Mouse (Mus musculus) urinary bladder, postnatal 14 days (tissue): ENCODE measurements around the gene Mapkapk2.
A peak's percentile ranks its signal among the peaks of the same experiment; 100 is the strongest.
"Not testable (repeated sequence)": the region's sequence is repeated elsewhere in the genome, so short reads cannot be mapped to it uniquely, and the experiment has no call there.

Experiments used
- DNase-seq: peaks from one replicate; pipeline ENCODE4 v3.0.0; 2021; ENCODE audit warnings: low spot score

Mapkapk2 gene

DNA sequence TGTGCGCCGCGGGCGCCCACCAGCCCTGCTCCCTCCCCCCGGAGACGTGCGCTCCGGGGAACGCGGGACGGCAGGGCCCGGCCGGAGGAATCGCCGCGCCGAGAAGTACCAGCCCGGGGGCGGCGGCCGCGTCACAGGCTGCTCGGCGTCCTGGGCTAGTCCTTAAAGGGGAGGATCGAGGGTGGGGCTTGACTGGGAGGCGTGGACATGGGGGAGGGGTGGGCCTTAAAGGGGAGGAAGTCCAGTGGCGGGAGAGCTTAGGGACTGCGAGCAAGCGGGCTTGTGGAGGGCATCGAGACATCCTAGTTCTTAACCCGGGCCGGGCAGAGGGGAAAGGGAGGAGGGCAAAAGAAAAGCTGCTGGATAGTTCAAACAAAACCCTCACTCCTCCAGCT is at the start of gene Mapkapk2:
Mapkapk2 (minus strand) TSS at position 127 of the 395 bp plus-strand sequence.
- DNase-seq, result peak; percentile 95

DNA sequence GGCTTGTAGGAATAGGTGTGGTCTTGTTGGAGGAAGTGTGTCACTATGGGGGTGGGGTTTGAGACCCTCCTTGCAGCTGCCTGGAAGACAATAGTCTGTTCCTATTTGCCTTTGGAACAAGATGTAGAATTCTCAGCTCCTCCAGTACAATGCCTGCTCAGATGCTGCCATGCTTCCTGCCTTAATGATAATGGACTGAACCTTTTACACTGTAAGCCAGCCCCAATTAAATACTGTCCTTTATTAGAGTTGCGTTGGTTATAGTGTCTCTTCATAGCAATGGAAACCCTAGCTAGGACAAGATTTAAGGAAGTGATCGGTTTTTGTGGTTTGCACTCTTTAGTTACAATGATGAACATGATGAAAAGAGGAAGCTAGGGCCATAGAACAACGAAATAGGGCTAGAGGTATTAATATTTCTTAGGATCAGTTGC is 48.6 kb upstream of the Mapkapk2 start:
- no peak for DNase-seq

DNA sequence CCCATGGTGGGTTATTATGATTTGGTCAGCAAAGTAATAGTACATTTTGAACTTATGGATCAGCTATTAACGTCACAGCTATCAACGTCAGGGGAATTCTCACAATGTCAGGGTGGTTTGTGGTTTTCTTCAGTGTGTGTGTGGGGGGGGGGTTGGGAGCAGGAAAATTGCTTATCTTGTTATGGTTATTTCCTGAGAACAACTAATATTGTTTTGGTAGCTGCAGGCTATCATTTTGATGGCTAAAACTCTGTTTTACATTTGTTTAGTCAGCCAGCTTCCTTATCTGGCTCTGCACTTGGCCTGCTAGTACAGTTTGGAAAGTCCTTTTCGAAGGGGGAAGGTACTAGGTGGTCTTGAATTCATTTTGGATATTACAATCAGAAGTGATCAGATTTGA is 47.6 kb upstream of the Mapkapk2 start:
- not testable (repeated sequence) for DNase-seq

DNA sequence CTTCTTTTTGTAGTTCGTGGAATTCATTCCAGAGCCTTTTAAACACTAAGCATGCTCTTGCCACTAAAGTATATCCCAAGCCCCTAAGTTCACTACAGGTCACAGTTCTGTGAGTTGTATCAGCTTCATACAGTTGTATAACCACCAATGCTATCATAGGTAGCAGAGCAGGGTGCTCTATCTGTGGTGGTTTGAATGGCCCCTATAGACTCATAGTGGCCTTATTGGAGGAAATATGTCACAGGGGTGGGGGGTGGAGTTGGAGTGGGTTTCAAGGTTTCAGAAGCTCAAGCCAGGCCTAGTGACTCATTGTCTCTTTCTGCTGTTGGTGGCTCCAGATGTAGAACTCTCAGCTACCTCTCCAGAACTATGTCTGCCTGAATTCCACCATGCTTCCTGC is 44.8 kb upstream of the Mapkapk2 start:
- no peak for DNase-seq

DNA sequence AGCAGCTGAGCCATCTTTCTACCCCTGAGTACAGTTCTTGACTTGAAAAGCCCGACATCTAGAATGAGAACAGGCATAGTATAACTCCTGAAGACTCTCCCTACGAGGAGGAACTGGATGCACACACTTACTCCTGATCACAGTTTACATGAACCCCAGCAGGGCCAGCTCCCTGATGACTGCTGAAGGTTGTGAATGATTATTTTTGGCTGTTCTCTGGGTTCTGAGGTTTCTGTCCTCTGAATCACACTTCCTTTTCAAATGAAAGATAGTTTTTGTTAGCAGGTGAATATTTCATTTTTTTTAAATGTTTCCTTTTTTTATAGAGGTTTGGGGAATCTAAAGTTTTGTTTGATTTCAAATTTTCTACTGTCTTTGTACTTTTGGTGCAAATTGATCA is 43.8 kb upstream of the Mapkapk2 start:
- DNase-seq, result no peak

DNA sequence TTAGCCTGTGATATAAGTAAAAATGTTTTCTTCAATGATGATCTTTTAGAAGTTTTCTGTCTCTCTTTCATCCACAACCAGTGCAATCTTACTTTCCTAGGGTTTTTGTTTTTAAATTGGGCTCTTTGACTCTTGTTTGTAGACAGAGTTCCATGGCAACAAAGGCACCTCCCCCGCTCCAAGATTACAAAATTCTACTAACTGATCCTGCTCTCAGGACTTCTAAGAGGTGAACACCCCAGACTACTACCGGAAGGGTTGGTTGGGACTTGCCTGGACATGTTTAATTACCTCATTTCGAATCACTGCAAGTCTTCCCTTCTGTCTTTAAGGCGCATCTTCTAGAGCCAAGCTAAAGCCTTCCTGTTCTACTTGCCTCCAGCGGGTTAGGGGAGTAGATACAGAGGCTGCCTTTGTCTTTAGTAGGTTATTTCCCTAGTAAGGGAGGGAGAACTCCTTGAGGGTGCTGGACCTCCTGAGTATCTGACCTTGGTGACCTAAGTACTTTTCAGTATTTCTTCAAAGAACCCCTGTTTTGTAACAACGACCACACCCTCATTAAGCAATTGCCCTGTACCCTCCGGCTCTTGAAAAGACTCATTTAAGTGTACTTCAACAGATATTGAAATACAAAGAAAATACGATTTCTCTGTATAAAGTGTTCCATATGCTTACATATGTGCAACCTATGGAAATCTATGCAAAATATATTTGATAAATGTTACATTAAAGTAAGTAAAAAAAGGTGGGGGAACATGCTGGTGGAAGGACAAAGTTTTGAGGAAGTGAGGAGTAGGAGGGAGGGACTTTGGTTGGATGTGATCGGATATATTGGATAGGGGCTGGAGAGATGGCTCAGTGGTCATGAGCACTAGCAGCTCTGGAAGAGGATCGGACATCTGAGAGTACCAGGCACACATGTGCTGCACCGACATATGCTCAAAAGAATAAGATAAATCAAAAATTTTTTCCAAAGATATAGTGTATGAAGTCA is 41.8 kb upstream of the Mapkapk2 start:
- peak; percentile 18 for DNase-seq

DNA sequence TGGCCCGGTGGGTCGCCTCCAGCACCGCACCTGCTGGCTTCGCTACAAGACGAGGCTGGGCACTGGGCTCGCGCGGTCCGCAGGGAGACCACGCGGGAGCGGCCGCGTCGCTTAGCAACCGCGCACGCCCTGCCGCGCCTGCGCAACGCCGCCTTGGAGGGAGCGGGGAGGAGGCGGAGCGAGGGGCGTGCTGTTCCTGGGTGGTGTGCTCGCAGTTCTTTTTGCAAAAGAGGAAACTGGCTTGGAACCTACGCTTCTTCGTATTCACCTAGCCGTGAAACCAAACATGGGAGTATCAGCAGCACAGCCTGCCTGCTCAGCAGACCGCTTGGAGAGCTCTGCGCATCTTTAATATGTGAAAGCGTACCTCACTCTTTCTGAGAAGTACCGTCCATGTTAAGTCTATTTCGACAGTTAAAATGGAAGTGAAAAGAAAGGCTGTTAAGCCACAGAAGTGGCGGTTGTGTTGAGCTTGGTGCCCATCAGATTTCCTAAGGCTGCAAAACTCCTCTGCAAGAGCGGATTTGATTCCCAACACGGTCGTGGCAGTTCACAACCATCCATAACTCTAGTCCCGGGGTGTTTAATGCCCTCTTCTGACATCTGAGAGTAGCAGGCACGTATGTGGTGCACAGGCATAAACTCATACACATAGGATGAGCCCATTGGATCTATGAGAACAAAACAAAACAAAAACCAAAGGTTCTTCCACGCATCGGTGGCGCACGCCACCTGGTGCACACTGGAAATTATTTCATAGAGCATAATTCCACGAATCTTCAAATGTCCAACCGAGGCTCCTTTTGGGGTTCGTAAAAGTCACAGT is 40.8 kb upstream of the Mapkapk2 start, which contains the start of gene Dyrk3:
Dyrk3 (minus strand) TSS at position 150 of the 826 bp plus-strand sequence.
- peak; percentile 91 for DNase-seq

DNA sequence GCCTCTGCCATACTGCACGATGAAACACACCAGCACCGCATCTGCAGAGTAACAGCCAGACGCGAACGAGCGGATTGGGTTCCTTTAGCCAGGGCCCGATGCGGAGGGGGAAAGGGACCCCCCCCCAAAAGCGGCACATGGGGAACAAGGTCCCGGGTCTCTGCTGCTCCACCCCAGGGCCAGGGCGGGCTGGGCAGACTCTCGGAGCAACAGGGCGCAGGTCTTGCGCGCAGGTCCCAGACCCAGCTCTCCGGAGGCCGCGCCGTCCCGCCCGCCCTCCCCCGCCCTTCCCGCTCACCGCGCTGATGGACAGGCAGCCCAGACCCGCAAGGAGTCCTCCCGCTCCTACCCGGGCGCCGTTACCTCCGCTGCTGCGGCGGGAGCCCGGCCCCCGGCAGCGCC is 40.1 kb upstream of the Mapkapk2 start:
- DNase-seq, result no peak

DNA sequence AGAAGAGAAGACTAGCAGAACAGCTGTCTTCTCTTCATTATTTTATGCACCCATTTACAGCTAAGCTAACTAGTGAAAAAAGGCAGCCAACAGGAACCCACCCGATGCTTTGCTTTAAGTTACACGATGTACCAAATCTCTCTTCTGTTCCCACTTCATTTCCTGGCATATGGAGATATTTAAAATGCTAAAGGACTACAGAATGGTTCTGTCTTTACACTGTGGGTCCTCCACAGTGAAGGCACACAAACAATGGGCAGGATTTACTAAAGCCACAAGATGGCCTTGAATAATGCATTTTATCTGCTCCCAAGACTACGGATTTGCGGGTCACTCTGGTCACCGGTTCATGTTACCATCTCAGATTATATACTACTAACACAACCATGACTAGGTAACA is 39.5 kb upstream of the Mapkapk2 start:
- DNase-seq, result no peak

DNA sequence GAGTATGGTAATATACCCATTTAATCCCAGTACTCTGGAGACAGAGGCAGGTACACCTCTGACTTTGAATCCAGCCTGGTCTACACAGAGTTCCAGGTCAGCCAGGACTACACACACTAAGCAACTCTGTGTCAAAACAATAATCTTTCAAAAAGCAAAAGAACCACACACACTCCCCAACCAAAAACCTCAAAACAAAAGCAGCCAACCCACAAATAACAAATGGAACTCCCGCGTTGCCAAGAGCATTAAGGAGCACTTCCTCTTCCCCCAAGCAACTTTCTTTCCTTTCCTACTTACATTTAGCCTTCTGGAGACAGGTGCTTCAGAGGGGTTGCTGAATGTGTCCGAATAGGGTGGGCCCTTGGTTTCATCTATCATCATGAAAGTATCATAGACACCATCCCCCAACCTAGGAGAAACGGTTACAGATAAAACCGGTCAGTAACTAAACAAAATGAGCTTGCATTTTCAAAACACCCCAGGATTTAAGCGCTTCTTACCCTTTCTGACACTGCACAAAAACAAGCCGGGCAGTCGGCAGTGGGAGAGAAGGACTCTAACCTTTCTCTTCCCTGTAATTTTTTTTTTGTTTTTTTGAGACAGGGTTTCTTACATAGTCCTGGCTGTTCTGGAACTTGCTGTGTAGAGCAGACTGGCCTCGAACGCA is 38.5 kb upstream of the Mapkapk2 start:
- no peak for DNase-seq

DNA sequence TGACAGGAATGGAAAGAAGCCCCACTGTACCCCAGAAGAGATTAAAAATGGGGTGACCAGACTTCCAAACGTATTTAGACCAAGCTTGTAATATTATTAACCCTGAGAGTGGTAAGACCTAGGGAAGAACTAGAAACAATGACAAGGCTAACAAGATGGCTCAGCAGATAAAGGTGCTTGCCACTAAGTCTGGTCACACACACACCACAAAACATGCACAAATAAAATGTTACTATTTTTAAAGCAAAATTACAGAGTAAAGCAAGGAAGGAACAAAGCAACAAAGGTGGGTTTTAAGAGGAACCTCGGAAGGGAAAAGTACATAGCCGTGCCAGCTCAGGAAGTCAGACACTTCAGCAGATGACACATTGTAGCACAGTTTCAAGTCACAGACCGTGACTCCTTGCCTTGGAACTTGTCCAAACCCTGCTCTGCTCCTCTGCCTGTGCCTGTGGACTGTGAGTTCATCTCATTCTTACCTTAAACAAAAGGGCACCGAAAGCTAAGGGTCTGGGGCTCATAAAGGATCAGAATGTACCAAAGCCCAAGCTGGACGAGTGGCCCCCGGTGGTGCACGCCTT is 37.4 kb upstream of the Mapkapk2 start:
- peak; percentile 51 for DNase-seq

DNA sequence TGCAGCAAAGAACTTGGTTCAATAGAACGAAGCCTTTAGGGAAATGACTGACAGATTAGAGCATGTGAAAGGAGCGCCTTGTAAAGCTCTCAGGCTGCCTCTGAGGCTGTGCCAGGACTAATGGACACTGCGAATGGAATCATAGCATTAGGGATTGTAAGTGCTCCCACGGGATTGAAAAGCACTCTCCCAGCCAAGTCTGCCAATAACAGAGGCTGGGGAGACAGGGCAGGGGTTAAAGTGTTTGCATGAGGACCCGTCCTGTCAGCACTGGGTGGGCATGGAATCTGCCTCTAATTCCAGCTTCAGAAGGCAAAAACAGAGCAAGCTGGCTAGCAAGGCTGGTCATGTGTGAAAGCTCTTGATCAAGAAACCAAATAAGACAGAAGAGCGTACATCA is 36.6 kb upstream of the Mapkapk2 start:
- no peak for DNase-seq

DNA sequence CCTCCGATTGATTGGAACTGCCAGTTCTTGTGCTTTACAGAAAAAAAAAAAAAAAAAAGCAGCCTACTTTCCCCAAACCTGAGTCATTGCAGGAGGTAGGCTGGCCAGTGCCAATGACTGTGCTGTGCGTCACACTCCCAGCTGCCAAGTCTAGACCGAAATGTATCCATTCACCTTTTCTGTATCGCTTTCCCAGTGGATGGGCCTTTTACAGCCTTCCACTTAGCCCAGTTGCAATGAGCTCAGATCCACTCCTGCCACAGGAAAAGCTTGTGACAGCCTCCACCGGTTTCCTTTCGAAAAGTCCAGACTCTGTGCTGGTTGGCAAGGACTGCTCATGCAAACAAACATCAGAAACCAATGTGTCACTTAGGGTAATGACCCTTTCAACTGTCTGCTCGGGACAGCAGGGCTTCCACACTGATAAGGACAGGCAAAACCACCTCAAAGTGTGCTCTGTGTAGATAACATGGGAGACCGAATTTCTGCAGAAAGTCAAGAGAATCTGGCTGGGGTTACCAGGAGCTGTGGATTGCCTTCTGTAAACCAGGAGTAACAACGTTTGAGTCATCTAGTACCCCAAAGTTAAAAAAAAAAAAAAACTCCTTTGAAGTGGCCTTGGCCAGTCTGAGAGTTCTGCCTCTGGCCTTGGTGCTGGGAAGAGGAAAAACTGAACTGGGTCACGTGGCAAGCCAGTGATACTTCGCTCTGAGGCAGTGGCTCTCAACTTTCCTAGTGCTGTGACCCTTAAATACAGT is 28.5 kb upstream of the Mapkapk2 start:
- DNase-seq, result no peak

DNA sequence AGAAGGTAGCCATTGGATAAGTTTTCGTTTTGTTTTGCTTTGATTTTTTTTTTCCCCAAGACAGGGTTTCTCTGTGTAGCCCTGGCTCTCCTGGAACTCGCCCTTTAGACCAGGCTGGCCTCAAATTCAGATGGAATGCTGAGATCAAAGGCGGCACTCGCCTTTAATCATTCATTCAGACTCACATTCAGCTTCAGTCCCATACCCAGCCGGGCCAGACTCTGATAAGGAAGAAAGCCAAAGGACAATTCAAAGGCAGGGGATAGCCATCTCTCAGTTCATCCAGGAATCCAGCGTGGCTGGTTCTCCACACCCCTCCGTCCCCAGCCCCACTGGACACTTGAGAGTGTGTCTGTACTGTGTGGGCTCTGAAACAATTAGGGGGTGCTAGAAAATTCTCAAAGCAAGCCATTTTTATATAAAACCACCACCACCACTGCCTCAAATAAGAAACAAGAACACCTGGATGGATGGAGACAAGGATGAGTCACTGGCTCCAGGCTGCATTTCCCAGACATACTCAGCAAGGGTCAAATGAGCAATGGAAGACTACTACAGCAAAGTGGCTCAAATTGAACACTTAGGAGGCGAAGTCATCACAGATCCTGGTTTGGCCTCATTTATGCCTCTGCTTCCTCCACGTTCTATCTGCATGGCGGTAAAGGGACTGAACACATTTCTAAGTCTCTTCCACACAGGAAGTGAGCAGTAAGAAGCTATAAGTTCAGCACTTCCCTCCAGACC is 26.1 kb upstream of the Mapkapk2 start:
- DNase-seq, result no peak

DNA sequence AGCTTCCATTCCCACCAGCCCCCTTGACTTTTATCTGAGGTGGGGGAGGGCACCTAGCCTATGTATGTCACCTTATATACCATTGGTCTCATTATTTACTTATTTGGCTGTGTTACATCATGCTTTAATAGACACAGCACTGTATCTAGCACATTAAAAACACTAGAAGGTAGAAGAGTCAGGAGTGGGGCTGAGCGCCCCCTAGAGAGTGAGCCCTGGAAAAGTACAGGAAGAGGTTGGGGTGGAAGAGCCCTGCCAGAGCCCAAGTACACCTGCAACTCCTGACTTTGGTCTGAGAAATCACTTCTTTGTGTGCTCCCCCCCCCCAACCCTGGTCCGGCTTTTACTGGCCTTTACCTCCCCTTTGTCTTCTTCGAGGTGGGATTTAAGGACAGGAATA is 24.4 kb upstream of the Mapkapk2 start:
- no peak for DNase-seq

DNA sequence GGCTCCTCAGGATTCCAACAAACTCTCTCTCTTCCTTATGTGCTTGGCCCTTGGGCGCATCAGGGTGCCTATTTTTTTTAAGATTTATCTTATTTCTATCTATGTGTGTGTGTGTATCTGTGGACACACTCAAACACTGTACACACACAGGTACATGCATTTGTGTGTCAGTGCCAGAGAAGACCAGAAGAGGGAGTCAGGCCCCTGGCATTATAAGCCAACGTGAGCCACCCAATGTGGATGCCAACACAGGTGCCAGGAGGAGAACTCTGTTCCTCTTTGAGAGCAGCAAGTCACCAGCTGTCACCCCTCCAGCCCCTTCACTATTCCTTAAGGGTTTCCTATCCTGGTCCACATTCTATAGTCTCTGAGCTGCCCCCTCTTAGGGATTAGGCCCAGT is 21.4 kb upstream of the Mapkapk2 start:
- peak; percentile 49 for DNase-seq

DNA sequence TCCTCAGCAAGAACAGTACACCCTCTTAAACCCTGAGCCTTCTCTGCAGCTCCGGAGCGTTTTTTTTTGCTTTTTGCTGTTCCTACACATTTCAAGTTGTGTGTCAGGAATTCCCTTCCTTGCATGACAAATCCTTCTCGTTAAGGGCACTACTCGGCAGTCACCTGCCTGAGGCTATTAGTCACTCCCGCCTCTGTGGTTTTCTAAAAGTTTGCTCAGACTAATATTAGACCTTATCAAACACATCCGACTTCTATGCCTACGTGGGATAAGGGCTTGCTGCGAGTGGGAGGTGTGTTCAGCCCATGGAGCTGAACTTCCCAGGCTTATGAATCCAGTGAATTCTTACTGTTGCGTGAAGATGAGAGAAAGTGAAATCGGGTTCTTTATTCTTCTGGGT is 20.9 kb upstream of the Mapkapk2 start:
- no peak for DNase-seq

DNA sequence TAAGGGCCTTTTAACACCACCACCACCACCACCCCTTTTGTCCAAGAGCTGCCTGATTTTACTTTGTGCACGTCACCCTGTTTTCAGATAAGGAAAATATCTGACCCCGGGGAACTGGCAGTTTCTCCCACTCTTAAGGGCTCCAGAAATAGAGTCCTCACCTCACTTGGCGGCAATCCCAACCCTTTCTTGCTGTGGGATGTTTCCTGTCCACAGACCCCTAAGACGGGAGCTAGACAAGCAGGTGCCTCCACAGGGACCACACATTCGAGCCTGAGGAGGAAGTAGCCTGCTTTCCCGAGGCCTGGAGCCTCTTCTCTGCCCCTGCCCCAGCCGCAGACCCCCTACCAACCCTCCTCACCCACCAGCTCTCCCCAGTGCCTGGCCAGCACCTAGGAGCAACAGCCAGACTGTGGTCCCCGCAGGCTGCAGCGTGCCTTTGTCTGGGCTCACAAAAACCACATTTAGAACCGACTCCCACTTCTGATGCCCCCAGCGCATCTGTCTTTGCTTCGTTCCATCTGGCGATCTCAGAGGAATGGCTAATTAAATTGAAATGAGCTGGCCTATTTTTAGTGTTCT is 18.9 kb upstream of the Mapkapk2 start:
- DNase-seq, result no peak

DNA sequence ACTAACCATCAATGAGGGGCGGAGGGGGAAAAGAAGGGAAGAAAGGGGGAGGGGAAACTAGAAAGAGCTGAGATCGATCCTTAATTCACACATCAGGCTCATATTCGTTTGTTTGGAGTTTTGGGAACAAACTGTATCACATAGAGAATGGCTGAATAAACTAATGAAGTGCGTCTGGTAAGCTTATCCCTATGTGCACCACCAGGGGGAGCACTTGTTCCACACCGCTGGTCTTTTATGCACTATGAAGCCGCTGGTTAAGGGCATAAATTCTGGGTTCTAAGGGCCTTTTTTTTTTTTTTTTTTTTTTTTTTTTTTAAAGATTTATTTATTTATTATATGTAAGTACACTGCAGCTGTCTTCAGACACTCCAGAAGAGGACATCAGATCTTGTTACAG is 18.3 kb upstream of the Mapkapk2 start:
- DNase-seq, result peak; percentile 69

DNA sequence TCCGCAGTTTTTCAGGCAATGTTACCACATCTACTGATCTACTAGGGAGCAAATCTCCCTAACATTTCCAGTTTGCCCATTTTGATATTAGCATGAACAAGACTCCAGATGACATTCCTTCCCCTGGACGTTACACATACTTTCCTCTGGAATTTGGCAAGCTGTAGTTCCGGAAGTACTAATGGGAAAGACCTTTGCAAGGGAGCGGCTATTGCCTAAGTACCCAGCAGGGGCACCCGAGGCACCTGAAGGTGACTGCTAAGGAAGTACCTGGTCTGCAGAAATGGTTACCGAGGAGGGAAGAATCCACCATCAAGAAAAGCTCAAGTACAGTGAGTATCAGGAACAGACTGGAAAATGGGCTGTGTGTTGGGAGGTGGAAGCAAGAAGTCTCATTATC is 14.9 kb upstream of the Mapkapk2 start:
- peak; percentile 69 for DNase-seq
